Mouse (Mus musculus) gastrocnemius, postnatal 4 days (tissue): ENCODE data around the gene Ubxn1. TPM values are rescaled to one million over a fixed set of nuclear protein-coding genes. Genes with fewer than 3 reads are reported as not detected.
"Not testable (repeated sequence)": the region's sequence is repeated elsewhere in the genome, so short reads cannot be mapped to it uniquely, and the experiment has no call there.

Experiments used
- DNase-seq, 2 experiments: peaks; one replicate each; pipeline ENCODE4 v3.0.0; 2021 to 2022; ENCODE audit warnings: low spot score in 2 of 2, mixed read lengths in 2 of 2
- total RNA-seq, 2 experiments: library from RNA; stranded (reverse); gene quantifications; 2 replicates each; pipeline ENCODE4 v1.2.3; 2021

Ubxn1 gene
- total RNA-seq, 2 experiments from 2014 or later = 149 to 158 TPM

- no peak for DNase-seq
Measured at GRCm38 (mm10) chr19:8852236-8852928, 18.9 kb upstream of the Ubxn1 start.

- DNase-seq = no peak
Measured at GRCm38 (mm10) chr19:8853117-8853516, 18.2 kb upstream of the Ubxn1 start.

- peak in 1 of 2 experiments; percentile 55 for DNase-seq
Measured at GRCm38 (mm10) chr19:8857689-8858088, 13.6 kb upstream of the Ubxn1 start.

- DNase-seq = no peak
Measured at GRCm38 (mm10) chr19:8859018-8859417, 12.3 kb upstream of the Ubxn1 start.

GRCm38 (mm10) chr19:8864265-8864664, 7.0 kb upstream of the Ubxn1 start:
- no peak for DNase-seq

GRCm38 (mm10) chr19:8870381-8870780, 915 bp upstream of the Ubxn1 start:
- not testable (repeated sequence) for DNase-seq

- no peak for DNase-seq
Measured at GRCm38 (mm10) chr19:8870838-8871237, 458 bp upstream of the Ubxn1 start.

- no peak for DNase-seq
Measured at GRCm38 (mm10) chr19:8872266-8872840, 1.1 kb downstream of the Ubxn1 start.

GRCm38 (mm10) chr19:8875031-8875430, 3.7 kb downstream of the Ubxn1 start:
- DNase-seq = no peak

GRCm38 (mm10) chr19:8880311-8881033, 9.2 kb downstream of the Ubxn1 start, which contains the start of gene Uqcc3:
Gene Uqcc3 (minus strand): TSS chr19:8880923.
- DNase-seq = peak; percentile 80 to 89

- DNase-seq = no peak
Measured at GRCm38 (mm10) chr19:8881034-8881392, 9.7 kb downstream of the Ubxn1 start.

- no peak for DNase-seq
Measured at GRCm38 (mm10) chr19:8883616-8884015, 12.3 kb downstream of the Ubxn1 start, which contains the start of the genes Lbhd1 and Gm49403. Gene Lbhd1 (plus strand): TSS chr19:8883732. Gene Gm49403 (plus strand): TSS chr19:8883930.

GRCm38 (mm10) chr19:8886916-8887584, 15.8 kb downstream of the Ubxn1 start:
- DNase-seq = no peak

- DNase-seq = no peak
Measured at GRCm38 (mm10) chr19:8887585-8888463, 16.5 kb downstream of the Ubxn1 start.

- peak; percentile 90 to 97 for DNase-seq
Measured at GRCm38 (mm10) chr19:8888511-8889385, 17.5 kb downstream of the Ubxn1 start, which contains the start of the genes 1810009A15Rik and Gm49416. Gene 1810009A15Rik (plus strand): TSS chr19:8888853. Gene Gm49416 (plus strand): TSS chr19:8888926.

- peak; percentile 70 to 84 for DNase-seq
Measured at GRCm38 (mm10) chr19:8892829-8893766, 21.8 kb downstream of the Ubxn1 start, which contains the start of gene Ints5. Gene Ints5 (plus strand): TSS chr19:8893005.

- no peak for DNase-seq
Measured at GRCm38 (mm10) chr19:8895397-8895960, 24.2 kb downstream of the Ubxn1 start.

GRCm38 (mm10) chr19:8896231-8896630, 24.9 kb downstream of the Ubxn1 start:
- DNase-seq = not testable (repeated sequence)
